Mouse (Mus musculus): ENCODE measurements around the gene Akap6. TPM values are rescaled to one million over a fixed set of nuclear protein-coding genes. Genes with fewer than 3 reads are reported as not detected.

Gene Akap6
- total and polyA plus RNA-seq, 2 experiments from 2014 or later = 21.3 to 77.3 TPM

DNA sequence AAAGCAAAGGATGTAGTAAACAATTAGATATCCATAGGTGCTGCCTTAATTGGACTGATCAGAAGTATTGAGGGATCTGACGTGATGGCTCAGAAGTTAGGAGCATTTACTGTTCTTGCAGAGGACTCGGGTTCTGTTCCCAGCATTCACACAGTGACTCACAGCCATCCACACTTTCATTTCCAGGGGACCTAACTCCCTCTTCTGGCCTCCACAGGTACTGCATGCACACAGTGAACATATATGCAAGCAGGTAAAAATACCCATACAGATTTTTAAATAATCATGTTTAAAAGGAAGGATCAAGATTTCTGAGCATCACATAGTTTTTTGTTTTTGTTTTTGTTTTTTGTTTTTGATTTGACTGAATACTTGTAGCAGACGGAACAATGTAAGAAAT is 235.8 kb downstream of the Akap6 start:
- 97% methylated on average over 3 of the region's 3 CpGs for WGBS
- peak; percentile 60 for TF ChIP-seq CTCF (IDR thresholded peaks at IDR 0.05; ENCODE audit: low read depth)

DNA sequence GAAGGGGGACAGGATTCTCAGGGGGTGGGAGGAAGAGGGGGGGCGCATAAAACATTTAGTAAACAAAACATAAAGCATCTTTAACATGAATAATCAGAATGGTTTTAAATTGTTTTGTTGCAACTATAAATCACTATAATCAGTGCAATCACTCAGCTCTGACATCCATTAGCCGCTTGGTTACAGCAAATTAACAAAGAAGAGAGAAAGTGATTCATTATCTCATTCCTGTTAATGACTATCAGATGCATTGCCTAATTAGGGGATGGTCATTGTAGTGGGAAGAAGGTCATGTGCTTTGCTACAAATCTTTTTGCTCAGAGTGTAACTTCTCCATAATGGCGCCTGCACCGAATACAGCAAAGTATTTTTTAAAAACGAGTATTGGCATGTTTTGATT is 239.6 kb downstream of the Akap6 start:
- ATAC-seq = no peak
- DNase-seq (ENCODE audit: low spot score) = no peak
- no peak for TF ChIP-seq CTCF (IDR thresholded peaks at IDR 0.05; ENCODE audit: low read depth)

More for the DNA sequence above, 235.8 kb downstream of the Akap6 start:
- no peak overlapping the region for H3K27ac ChIP-seq
- H3K4me1 ChIP-seq (ENCODE audit: insufficient read depth, low read length) = no peaks in the 10 kb centered on the region
- no peak overlapping the region for H3K9ac ChIP-seq (replicated peaks; ENCODE audit: low read length)
- no peaks in the 10 kb centered on the region for H3K36me3 ChIP-seq (ENCODE audit: insufficient read depth, low read length)
- DNase-seq (ENCODE audit: low spot score) = no peak
- no peaks in the 10 kb centered on the region for H3K9me3 ChIP-seq (ENCODE audit: low read length)
- ATAC-seq = no peak
- H3K4me3 ChIP-seq (ENCODE audit: low read length) = no peak overlapping the region
- H3K27me3 ChIP-seq (ENCODE audit: insufficient read depth, low read length) = no peaks in the 10 kb centered on the region
- no peak overlapping the region for H3K4me2 ChIP-seq (ENCODE audit: low read depth, low read length)

DNA sequence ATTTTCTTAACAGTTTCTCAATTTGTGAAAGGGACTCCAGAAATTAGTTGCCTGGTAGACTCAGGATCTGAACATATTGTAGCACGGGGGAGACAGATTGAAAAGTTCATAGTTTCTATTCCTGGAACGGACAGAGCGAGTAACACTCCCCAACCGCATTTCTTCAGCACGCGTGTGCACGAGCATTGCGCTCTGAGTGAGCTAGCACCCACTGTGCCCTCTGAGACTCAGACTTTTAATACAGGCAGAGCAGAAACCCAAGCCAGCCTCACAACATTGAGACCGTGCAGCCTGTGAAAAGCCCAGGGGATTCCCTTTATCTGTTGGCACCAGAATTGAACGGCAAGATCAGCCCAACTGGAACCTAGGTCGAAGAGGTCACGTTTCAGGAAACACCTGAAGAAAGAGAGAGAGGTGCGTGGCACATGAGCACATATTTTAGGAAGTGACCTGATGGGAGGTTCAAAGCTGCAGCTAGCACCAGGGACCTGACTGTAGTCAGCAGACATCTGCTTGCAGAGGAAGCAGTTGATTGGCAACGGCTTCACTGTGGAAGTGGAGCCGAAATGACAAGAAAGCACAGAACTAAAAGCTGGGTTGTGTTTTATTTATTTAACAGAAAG is 240.3 kb downstream of the Akap6 start:
- no peak for ATAC-seq
- no peak for DNase-seq (ENCODE audit: low spot score)
- H3K4me2 ChIP-seq (ENCODE audit: low read depth, low read length) = no peak overlapping the region
- WGBS = 74% methylated on average over 15 of the region's 15 CpGs
- no peak for TF ChIP-seq CTCF (IDR thresholded peaks at IDR 0.05; ENCODE audit: low read depth)
- H3K9me3 ChIP-seq (ENCODE audit: low read length) = no peaks in the 10 kb centered on the region
- no peak overlapping the region for H3K9ac ChIP-seq (replicated peaks; ENCODE audit: low read length)
- no peaks in the 10 kb centered on the region for H3K27me3 ChIP-seq (ENCODE audit: insufficient read depth, low read length)
- 0 out of 2 replicates have a peak overlapping the region, but pooled peaks have one; percentile 20 for H3K27ac ChIP-seq
- H3K4me3 ChIP-seq (ENCODE audit: low read length) = no peak overlapping the region
- no peaks in the 10 kb centered on the region for H3K4me1 ChIP-seq (ENCODE audit: insufficient read depth, low read length)
- no peaks in the 10 kb centered on the region for H3K36me3 ChIP-seq (ENCODE audit: insufficient read depth, low read length)

More for the DNA sequence above, 239.6 kb downstream of the Akap6 start:
- Histone ChIP-seq H3K4me2 (ENCODE audit: low read depth, low read length) (no peak overlapping the region), H3K4me1 (ENCODE audit: insufficient read depth, low read length) (no peaks in the 10 kb centered on the region), H3K27me3 (ENCODE audit: insufficient read depth, low read length) (no peaks in the 10 kb centered on the region), H3K36me3 (ENCODE audit: insufficient read depth, low read length) (no peaks in the 10 kb centered on the region), H3K4me3 (ENCODE audit: low read length) (no peak overlapping the region), H3K9me3 (ENCODE audit: low read length) (no peaks in the 10 kb centered on the region), H3K27ac (no peak overlapping the region), H3K9ac (replicated peaks; ENCODE audit: low read length) (no peak overlapping the region)
- 68% methylated on average over 5 of the region's 5 CpGs for WGBS

DNA sequence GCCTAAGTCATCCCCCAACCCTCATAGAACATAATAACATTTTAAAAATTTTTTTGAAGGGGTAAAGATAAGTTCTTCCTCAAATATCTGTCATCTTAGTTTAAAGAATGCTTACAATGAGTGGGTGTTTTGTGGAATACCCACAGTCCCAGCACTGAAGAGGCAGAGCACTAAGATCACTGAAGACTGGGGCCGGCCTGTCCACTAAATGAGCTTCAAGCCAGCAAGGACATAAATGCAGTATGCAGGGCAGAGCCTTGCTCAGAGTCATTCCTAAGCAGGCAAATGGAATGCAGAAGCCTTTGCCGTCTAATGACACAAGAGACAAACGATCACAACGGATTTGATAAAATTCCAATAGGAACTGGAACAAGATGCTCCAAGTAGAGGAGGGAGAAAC is 242.8 kb downstream of the Akap6 start:
- H3K4me2 ChIP-seq (ENCODE audit: low read depth, low read length) = no peak overlapping the region
- DNase-seq (ENCODE audit: low spot score) (no peak), ATAC-seq (no peak)
- no peak overlapping the region for H3K4me3 ChIP-seq (ENCODE audit: low read length)
- no peaks in the 10 kb centered on the region for H3K9me3 ChIP-seq (ENCODE audit: low read length)
- H3K27ac ChIP-seq = no peak overlapping the region
- no peak for TF ChIP-seq CTCF (IDR thresholded peaks at IDR 0.05; ENCODE audit: low read depth)
- H3K9ac ChIP-seq (replicated peaks; ENCODE audit: low read length) = no peak overlapping the region
- whole genome bisulfite sequencing = 84% methylated on average over 4 of the region's 4 CpGs
- no peaks in the 10 kb centered on the region for H3K4me1 ChIP-seq (ENCODE audit: insufficient read depth, low read length)
- H3K27me3 ChIP-seq (ENCODE audit: insufficient read depth, low read length) = no peaks in the 10 kb centered on the region
- 0 out of 2 replicates have a peak, but pooled peaks cover 5% of the 10 kb centered on the region for H3K36me3 ChIP-seq (ENCODE audit: insufficient read depth, low read length)

DNA sequence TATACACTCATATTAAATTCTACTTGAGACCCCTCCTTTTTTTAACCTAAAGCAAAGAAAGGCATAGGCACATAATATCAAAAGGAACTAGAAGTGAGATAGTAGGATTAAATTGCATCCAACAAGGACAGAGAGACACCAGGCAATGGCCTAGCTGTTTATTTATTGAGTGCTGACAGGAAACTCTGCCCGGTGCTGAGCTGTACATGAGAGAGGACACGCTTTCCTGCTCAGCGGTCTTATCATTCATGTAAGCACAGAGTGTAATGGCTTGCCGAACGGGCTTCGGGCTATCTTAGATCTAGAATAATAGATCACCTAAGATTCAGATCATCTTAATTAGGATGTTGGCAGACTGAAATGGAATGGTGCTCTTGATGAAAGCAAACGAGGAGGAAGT is 245.1 kb downstream of the Akap6 start:
- no peak overlapping the region for H3K4me3 ChIP-seq (ENCODE audit: low read length)
- 75% methylated on average over 7 of the region's 7 CpGs for WGBS
- no peak for TF ChIP-seq CTCF (IDR thresholded peaks at IDR 0.05; ENCODE audit: low read depth)

DNA sequence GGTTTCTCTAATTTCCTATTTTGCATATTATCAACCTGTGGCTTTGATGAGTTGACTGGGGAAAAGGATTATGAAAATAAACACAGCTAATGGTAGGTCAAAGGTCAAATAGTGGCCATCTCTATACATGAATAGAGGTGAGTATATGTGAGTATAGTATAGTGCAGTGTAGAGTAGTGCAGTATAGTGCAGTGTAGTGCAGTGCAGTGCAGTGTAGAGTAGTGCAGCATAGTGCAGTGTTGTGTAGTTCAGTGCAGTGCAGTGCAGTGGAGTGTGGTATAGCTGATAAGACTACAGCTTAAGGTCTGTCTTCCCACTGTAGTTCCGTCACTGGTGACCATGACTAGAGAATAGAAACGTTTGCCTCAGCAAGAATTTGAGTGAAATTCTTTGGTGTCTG is 245.8 kb downstream of the Akap6 start:
- 0 out of 2 replicates have a peak, but pooled peaks cover 5% of the 10 kb centered on the region for H3K36me3 ChIP-seq (ENCODE audit: insufficient read depth, low read length)
- DNase-seq (ENCODE audit: low spot score) (no peak), ATAC-seq (peak; percentile 53; the same call in 1 of the 2 replicates)
- no peaks in the 10 kb centered on the region for H3K27me3 ChIP-seq (ENCODE audit: insufficient read depth, low read length)
- H3K4me2 ChIP-seq (ENCODE audit: low read depth, low read length) = no peak overlapping the region
- H3K4me3 ChIP-seq (ENCODE audit: low read length) = no peak overlapping the region
- no peak overlapping the region for H3K27ac ChIP-seq
- H3K4me1 ChIP-seq (ENCODE audit: insufficient read depth, low read length) = no peaks in the 10 kb centered on the region
- no peak for TF ChIP-seq CTCF (IDR thresholded peaks at IDR 0.05; ENCODE audit: low read depth)
- H3K9me3 ChIP-seq (ENCODE audit: low read length) = no peaks in the 10 kb centered on the region
- WGBS = 80% methylated on average over 2 of the region's 2 CpGs
- H3K9ac ChIP-seq (replicated peaks; ENCODE audit: low read length) = no peak overlapping the region

More for the DNA sequence above, 245.1 kb downstream of the Akap6 start:
- H3K27ac ChIP-seq = no peak overlapping the region
- no peaks in the 10 kb centered on the region for H3K4me1 ChIP-seq (ENCODE audit: insufficient read depth, low read length)
- 0 out of 2 replicates have a peak, but pooled peaks cover 5% of the 10 kb centered on the region for H3K36me3 ChIP-seq (ENCODE audit: insufficient read depth, low read length)
- H3K9ac ChIP-seq (replicated peaks; ENCODE audit: low read length) = no peak overlapping the region
- no peak for DNase-seq (ENCODE audit: low spot score)
- no peaks in the 10 kb centered on the region for H3K27me3 ChIP-seq (ENCODE audit: insufficient read depth, low read length)
- H3K4me2 ChIP-seq (ENCODE audit: low read depth, low read length) = no peak overlapping the region
- ATAC-seq = no peak
- H3K9me3 ChIP-seq (ENCODE audit: low read length) = no peaks in the 10 kb centered on the region

DNA sequence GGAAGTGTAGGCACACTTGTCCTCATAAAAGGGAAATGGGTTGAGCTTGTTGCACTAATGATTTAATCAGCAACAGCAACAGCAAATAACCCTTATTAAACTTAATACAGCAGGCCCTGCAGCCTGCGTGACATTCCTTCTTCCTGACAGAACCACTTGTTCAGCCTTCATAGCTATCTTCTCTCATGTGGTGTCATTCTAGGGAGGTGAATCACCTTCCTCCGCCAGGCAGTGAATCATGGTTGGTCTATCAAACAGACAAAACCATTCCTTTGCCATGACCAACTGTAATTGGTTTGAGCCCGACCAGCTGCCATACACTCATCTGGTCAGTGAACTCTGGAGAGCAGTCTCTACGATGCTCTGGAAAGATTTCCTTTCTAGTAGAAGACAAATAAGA is 251.5 kb downstream of the Akap6 start:
- Histone ChIP-seq H3K4me2 (ENCODE audit: low read depth, low read length) (no peak overlapping the region), H3K4me1 (ENCODE audit: insufficient read depth, low read length) (no peaks in the 10 kb centered on the region), H3K9ac (replicated peaks; ENCODE audit: low read length) (no peak overlapping the region), H3K27me3 (ENCODE audit: insufficient read depth, low read length) (no peaks in the 10 kb centered on the region), H3K9me3 (ENCODE audit: low read length) (no peaks in the 10 kb centered on the region), H3K4me3 (ENCODE audit: low read length) (no peak overlapping the region), H3K36me3 (ENCODE audit: insufficient read depth, low read length) (0 out of 2 replicates have a peak, but pooled peaks cover 5% of the 10 kb centered on the region), H3K27ac (no peak overlapping the region)
- 83% methylated on average over 4 of the region's 4 CpGs for WGBS
- TF ChIP-seq CTCF (IDR thresholded peaks at IDR 0.05; ENCODE audit: low read depth) = no peak
- ATAC-seq (no peak), DNase-seq (ENCODE audit: low spot score) (no peak)
